Mouse (Mus musculus) T-helper 17 cell (primary cell): ENCODE measurements at regions not wholly inside any gene's neighbourhood (a gene's known extent, or its start where the extent isn't known, plus 50 kb on each side); places are given as distances from the start of the nearest gene placed in this dataset.

ENCODE experiments used
- in situ Hi-C, 2 experiments: fragments of 300-600 bp; cut with MboI, MseI; formaldehyde crosslinking; loops; 1 replicate in 1 of 2; 2 replicates in 1 of 2; pipeline ENCODE4 v1.15.1; 2025; ENCODE audit warnings: high pct_unique_total_duplicates in 2 of 2

DNA sequence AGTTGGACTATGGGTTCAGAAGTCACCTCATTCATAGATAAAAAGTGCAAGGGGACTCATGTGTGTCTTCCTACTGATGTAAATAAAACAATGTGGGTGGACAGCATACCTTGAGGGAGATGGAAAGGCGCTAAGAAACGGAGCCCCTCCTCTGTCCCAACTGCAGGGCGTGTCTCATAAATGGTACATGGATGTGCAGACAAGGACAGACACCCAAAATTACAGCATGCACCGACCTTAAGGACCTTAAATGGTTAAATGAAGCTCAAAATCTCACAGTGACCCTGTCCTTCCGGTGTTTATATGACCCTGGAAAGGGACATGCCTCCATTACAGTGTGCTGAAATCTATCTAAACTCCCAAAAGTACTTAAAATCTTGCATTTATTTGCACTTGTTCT, 106.5 kb upstream of the Sgk1 start:
- in situ Hi-C loops: no loop called here

DNA sequence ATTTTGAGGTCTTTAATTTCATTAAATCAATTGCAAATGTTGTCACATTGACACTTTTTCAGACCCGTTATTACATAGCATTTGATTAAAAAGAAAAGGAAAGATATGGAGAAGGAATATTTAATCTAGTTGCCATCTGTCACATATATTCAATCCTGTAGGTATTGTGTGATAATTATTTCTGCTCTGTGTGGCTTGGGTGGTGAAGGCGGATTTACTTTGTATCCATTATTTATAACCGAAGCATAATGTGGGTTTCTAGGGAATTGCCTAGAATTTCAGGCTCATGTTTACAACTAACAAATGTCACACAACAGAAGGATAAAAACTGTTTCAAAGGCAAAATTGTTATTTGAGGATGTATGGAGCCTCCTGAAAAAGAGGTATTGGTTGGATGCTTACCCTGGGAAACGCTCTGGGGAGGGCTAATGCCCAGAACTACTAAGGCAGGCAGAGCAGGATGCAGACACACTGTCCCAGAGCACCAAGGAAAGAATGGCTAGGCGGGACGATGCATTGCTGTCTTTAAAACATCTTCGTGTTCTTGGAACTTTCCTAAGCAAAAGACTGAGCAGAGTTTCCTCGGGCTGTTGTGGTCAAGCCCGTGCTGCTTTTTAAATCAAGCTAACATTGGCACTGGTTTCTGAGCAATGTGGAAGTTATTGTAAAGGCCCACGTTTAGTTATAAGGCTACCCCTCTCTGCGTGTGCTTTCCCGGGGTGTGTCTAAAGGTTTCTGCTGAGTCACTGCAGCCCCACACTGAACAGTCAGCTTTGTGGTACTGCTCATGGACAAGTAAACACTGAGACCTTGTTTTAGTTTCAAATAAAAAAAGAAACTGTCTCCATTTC, 105.8 kb upstream of the Sgk1 start:
- in situ Hi-C loops: no loop called here

DNA sequence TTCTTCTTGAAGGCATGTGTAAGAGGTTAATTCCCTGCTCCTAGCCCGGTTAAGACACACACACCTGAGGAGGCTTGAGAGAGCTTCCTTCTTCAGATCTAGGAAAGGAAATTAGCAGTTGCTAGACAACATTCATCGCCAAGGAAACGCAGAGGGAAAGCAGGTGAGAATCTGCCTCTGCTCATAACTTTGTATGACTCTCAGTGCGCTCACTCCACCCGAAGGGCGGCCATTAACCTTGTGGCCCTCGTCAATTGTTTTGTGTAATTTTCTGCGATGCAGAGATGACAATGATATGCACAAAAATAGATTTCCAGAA, 105.3 kb upstream of the Sgk1 start:
- in situ Hi-C loops: no loop called here

DNA sequence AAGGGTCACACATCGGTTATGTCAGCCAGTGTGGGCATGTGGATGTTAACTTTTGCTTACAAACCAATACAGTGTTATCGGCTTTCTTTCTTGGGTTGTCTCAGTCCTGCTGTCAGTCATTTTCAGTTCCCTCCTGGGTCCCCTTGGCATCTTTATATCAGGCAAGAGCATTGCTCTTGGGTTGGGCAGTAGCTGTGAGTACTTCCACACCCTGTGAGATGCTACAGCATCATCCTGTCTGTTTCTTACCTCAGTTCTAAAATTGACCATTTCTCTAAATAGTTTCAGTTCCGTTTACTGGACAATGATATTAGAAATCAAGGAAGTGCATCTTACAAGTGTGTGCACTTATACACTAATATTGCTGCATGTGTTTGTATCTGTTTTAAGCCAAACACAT, 104.9 kb upstream of the Sgk1 start:
- in situ Hi-C loops: no loop called here

DNA sequence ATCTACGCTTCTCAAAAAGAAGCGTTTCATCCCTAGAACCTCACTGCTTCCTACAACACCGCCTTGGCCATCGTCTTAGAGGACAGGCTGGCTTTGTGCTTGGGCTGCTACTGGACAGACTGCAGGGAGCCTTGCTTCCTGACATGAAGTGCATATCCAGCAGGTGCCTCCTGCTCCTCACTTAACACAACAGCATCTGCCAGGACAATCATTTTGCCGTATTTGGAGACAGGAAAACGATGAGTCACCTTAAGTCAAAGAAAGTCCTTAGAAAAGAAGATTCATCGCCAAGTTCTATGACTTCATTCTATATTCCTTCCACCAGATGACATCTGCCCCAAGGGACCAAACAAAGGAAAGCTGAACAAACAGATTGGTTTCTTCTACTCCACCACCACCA, 98.5 kb upstream of the Sgk1 start:
- in situ Hi-C loops: no loop called here

DNA sequence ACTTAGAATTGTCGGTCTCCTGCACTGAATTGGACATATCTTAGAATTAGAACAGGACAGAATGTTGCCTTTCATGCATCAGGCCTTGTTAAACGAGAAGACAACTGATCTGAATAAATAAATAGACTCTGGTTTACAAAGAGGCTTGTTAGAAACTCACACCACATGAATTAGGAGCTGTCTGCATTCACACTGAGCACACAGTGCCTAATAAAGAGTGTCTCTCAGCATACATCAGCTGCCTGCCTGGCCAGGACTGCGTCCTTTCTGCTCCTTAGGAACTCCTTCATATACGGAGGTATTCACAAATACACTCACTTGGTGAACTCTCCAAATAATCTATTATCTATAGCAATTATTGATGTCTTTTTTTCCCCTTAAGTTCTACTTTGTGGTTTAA, 96.9 kb upstream of the Sgk1 start:
- in situ Hi-C loops: no loop called here

DNA sequence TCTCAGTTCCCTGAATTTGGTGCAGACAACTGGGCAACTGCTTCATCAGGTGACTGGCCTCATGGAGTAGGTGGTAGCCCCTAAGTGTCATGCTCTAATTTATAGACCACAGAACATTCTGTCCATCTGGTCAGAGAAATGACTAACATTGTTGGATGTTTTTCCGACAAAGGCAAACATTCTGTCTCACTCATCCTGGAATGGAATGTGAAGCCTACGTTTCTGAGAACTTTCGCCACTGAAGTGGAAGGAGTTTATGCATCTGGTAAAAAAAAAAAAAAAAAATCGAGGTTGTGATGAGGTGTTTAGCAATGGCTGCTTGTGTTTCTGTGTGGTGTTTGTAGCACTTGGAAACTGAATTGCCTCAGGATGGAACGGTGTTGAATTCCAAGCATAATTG, 96.2 kb upstream of the Sgk1 start:
- in situ Hi-C loops: no loop called here

DNA sequence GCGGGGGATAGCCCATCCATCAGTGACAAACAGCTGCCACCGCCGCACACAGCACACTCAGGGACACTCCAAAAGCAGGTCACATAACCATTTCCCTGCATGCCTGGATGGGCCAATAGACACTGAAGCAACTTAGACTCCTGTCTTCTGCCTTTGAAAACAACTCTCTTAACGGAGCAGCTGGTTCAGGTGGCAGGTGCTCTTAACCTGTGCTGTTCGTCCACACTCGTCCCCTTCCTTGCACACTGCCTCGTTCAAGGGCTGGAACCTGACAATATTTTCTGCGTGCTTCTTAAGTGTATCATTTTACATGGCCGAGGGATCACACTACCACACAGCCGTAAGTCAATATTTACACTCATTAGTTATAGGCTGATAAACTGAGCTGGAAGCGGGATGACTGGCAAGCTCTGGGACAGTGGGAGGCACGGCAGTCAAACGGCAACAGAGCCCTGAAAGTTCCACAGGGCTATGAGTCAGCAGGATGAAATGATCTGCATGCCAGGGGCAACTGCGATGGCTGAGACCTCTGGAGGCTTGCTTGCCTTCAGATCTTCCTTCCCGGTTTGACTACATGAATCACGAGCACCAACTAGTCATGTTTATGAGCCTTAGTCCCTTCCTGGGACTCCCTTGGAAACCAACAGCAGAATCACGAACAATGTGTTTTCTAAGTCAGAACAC, 92.0 kb upstream of the Sgk1 start:
- in situ Hi-C loops: no loop called here

DNA sequence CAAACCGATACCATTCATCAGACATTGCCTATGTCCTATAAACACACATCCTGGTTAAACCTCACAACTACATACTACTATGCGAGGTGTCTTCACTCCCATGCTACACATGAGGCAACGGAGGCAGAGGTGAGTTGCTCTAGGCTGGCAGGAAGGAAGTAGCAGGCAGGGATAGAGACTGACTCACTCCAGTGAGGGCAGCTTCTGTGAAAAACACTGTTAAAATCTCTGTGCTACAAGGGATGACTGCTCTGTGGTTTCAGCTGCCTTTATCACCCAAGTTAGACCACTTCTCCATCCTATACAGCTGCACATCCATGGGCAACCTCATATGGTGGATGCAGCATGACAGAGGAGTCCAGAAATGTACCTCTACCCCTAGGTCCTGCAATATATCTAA, 91.0 kb upstream of the Sgk1 start:
- in situ Hi-C loops: no loop called here

DNA sequence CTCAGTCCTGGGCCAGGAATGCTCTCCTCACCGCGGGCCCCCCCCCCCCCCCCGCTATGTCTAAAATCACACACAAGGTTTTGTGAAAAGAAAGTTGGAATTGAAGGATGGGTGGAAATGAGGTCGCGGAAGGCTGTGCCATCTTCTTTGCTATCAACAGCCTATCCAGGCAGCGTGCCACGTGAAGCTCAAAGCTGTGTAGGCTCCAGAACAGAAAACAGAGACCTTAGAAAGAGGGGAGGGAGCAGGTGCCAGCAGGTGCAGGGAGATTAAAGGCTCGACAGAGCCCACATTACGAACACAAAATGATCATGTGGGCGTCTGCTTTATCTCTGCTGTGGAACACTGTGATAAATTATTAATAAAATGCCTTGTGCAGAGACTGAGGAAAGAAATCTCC, 89.6 kb upstream of the Sgk1 start:
- in situ Hi-C loops: no loop called here

DNA sequence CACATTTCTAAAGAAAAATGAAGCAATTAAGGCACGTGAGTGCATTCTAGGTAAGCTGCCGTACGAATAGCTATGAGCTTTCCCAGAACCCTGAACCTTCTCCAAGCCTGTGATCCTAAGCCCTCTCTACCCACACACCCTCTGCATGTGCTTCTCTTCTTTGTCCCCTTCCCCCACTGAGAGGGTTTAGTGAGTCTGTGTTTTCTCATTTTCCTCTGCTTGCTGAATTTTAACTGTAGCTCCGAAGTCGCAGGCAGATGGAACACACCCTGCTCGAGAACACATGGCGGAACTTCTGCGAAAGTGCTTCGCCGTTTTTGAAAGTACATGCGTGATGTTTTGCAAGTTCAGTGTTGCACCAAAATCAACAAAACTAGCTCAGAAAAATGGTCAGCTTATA, 88.3 kb upstream of the Sgk1 start:
- in situ Hi-C loops: no loop called here

DNA sequence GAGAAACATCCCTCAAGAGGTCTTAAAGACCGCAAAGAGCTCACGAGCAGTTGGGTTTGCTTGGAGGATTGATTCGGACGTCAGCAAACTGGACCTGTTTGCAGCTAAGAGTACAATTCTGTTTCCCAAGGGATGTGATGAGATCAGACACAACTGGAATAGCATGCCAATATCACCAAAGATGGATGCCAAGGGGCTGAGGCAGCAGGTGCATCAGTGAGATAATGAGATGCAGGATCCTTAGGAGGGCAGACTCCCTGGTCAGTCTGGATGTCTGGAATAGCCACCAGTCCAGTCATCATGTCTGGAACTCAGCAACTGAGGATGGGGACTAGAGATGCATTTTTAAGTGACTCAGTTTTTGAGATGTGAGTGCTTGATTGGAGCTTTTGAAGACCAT, 85.6 kb upstream of the Sgk1 start:
- in situ Hi-C loops: no loop called here

DNA sequence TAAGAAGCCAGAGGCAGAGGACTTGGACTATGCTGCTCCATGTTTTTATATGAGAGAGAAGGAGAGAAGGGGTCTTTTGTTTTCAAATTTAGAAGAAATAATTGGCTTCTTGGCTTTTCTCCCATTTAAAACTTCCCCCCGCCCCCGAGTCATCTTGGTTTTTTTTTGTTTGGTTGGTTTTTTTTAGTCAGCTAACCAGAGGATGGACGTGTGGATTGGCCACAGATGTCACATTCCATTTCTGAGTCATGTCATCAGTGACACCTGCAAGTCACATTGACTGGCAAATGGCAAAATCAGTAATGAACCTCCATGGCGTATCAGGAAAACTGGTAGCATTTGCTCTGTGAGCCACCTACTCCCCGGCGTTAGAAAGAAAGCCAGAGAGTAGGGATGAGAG, 83.9 kb upstream of the Sgk1 start:
- in situ Hi-C loops: no loop called here

DNA sequence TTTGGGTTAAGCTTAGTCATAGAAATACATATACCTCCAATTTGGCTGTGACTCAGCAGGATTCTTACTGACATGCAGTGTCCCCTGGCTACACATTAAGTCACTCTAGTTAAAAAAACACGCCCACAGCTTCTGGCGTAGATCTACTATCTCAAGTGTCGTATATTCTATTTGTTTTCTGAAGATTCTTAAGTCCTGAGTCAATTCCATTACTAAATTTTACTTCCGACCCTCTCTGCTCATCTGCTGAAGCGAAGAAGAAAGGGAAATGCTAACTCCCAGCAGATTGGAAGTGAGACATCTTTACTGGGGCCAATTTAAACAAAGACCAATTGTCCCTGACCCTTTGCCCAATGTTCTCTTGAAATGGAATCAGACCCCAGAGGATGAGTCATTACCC, 80.4 kb upstream of the Sgk1 start:
- in situ Hi-C loops: no loop called here

DNA sequence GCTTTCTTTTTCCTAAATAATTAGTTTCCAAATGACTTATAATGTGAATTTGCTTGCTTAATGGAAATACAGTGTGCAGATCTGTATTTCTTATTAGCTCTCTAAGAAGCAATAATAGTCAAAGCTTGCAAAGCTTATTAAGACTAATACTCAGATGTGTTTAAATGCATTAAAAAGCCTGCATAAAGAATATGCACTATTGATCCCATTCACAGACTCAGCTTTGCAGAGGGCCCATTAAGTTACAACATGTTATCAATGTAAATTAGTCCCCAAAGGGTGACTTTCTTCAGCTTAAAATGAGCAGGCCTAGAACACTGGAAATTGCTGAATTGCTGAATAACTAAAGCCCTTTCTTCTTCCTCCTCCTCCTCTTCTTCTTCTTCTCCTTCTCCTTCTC, 78.8 kb upstream of the Sgk1 start:
- in situ Hi-C loops: no loop called here

DNA sequence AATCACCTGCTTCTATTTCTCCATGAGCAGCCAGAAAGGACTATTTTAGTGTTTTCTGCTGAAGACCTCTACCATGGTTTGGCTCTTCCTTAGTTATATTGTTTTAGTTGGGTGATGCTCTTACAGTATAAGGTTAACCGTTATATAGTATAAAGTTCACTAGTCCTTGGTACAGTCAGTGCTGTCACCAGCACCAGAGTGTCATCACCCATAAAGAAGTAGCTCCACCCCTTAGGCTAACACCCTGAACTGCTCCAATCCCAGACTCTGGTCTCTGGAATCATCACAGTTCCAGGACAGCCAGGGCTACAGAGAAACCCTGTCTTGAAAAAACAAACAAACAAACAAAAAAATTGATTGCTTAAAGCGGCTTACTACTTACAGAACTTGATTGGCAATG, 77.2 kb upstream of the Sgk1 start:
- in situ Hi-C loops: no loop called here

DNA sequence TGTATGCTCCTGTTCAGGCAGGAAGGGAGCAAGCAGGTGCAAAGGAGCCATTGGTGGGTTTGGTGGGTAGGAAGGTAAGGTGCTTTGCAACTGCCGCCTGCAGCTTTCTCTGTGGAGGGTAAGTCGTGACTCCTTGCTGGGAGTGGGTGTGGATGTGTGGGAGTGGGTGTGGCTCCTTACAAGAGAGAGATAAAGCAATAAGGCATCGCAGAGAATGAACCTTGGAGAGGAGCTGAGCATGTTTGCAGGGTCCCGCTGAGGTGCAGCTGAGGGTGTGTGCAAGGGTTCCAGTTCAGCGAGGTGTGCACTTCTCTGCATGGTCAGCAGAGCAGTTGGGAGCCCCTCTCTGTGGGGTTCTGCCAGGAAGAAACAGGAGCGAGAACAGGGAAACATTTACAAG, 76.4 kb upstream of the Sgk1 start:
- in situ Hi-C loops: no loop called here

DNA sequence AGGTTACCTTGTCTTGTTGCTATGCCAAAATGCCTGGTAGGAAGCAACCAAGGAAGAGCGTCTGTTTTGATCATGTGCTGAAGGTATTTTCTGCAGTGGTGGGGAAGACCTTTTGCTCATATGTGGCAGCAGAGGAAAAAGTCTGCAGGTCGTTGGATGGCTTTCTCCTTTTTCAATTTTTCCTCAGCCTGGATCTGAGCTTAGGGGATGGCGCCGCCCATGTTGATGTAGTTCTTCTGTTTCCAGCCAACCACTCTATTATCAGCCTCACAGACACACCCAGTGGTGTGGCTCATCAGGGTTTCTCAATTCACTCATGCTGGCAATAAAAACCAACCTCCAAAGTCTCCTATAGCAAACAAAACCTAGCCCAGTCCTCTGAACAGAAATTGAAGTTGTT, 75.3 kb upstream of the Sgk1 start:
- in situ Hi-C loops: no loop called here

DNA sequence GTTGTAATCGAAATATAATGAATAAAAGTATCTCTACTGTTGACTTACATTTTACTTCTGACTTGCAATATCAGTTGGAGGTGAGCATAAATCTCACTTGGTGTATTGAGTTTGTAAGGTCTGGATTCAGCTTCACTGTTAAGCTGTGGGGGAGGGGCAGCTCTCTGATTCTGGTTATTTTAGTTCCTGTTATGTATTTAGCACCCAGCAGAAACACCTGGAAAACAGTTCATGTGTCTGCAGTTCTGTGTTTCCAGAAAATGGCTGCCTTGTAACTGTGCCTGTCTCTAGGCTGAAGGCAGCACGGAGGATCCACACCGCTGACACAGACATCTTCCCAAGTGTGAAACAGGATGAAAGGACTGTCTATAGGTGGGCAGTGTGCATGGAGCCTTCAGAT, 62.3 kb upstream of the Sgk1 start:
- in situ Hi-C loops: no loop called here

DNA sequence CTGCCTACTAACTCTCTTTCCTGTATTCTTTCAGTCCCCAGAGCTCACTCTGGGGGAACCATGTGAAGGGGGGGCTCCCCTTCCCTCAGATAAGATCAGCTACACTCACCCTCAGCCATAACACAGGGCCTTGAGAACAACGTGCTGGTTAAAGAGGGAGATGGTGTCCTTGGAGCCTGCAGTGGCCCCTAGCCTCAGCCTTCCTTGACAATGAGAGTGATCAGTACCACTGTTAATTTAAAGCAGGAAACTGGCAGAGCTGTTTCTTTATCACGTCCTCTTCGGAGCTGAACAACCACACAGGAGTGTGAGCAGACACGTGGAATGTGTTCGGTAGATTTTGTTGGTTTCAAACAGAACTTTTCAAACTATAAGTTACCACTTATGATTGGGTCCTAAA, 60.6 kb upstream of the Sgk1 start:
- in situ Hi-C loops: no loop called here

DNA sequence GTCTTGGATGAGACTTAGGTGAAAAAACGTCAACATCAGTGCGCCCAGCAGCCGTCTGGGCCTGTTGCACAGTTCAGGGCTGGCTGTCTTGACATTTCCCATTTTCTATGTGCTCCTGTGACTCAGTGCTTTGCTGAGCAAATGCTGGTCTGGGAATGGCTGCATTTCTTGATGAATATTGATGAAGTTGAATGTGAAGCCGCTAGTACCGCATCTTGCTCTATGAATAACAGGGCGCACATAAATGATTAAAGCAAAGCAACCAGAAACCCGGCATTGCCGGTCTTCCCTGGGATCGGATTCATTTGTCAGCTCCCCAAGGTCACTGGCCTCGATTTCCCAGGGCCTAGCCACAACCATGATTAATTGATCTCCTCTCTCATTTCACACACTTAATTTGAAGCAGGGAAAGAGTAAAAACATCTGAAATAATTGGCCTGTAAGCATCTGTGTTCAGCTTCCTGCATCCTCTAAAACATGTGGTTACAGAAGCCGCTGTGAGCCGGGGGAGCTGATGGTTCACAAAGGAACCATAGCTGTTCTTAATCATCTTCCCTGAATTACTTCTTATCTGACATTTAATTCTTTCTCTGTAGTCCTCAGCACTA, 57.5 kb upstream of the Sgk1 start:
- in situ Hi-C loops: no loop called here

DNA sequence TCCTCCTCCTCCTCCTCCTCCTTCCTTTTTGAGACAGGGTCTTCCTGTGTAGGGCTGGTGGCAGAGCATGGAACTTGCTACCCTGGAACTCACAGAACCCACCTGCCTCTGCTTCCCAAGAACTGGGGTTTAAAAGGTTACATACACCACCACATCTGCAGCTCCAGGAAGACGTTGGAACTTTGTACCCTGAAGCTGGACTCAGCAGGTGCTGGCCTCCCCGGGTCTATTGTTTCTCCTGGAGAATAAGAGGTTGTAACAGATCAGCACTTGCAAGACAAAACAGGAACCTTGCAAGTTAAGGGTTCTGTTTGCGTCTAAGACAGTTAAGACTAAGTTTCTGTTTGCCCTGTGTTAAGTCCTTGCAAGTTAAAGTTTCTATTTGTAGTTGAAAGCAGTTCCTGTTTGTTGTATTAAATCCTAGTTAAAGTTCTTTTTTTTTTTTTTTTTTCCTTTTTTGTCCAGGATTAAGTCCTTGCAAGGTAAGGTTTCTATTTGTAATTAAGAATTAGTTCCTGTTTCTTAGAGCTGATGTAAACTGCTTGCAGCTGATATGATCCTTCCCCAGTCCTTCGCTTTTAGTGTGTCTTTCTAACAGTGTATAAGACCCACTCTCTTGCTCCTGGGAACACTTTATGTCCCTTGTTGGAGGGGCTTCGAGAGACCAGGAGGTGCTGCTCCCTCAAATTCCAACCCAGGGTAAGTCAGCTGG, 55.0 kb upstream of the Sgk1 start:
- in situ Hi-C loops: no loop called here

DNA sequence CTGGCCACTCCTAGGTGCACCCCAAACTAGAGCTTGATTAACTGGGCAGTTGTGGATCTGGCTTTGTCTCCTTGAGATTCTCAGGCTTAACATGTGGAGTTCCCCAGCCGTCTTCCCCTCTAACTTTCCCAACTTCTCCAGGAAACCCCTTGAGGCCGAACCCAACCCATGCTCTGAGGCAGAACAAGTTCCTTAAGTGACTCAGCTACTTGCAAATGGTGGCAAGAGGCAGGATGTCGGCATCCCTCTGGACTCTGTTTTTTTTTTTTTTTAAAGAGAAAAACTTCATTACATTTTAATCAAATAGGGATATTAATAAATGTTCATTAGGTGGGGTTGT, 54.5 kb upstream of the Sgk1 start:
- in situ Hi-C loops: no loop called here
